Mouse (Mus musculus) liver, embryonic 11.5 days (tissue): ENCODE data around the gene Kcnj9. TPM values are rescaled to one million over a fixed set of nuclear protein-coding genes. Genes with fewer than 3 reads are reported as not detected.
A peak's percentile ranks its signal among the peaks of the same experiment; 100 is the strongest.

Experiments
- ATAC-seq: fragments of 200-750 bp; cut with Nextera tagmentation; replicated peaks from 2 replicates; pipeline ENCODE4 v1.8.0; 2017; ENCODE audit warnings: moderate number of reproducible peaks, mild to moderate bottlenecking, moderate TSS enrichment, moderate library complexity; ENCODE audit not compliant: low FRiP score
- DNase-seq: peaks from one replicate; pipeline ENCODE4 v3.0.0-alpha.2; 2017; ENCODE audit warnings: low spot score
- H3K27ac ChIP-seq: fragments of 300-500 bp; sonication (generic); 2 replicates; pipeline ENCODE4 v1.5.1; 2014; ENCODE audit warnings: mild to moderate bottlenecking, low read depth, low read length, control low read depth
- H3K27me3 ChIP-seq: fragments of 300-500 bp; sonication (generic); replicated peaks from 2 replicates; pipeline ENCODE4 v1.6.1; 2014; ENCODE audit warnings: low read length, mixed read lengths; ENCODE audit not compliant: control insufficient read depth, insufficient read depth
- H3K36me3 ChIP-seq: fragments of 300-500 bp; sonication (generic); 2 replicates; pipeline ENCODE4 v1.6.1; 2014; ENCODE audit warnings: mild to moderate bottlenecking, low read length, moderate library complexity, mixed read lengths; ENCODE audit not compliant: control insufficient read depth, insufficient read depth
- H3K4me1 ChIP-seq: fragments of 300-500 bp; sonication (generic); replicated peaks from 2 replicates; pipeline ENCODE4 v1.6.1; 2014; ENCODE audit warnings: low read length, mixed read lengths; ENCODE audit not compliant: control insufficient read depth, insufficient read depth
- H3K4me2 ChIP-seq: fragments of 300-500 bp; sonication (generic); 2 replicates; pipeline ENCODE4 v1.6.1; 2014; ENCODE audit warnings: mild to moderate bottlenecking, control low read depth, moderate library complexity
- H3K4me3 ChIP-seq: fragments of 300-500 bp; sonication (generic); 2 replicates; pipeline ENCODE4 v1.5.1; 2014; ENCODE audit warnings: low read depth, low read length, control low read depth
- H3K9ac ChIP-seq: fragments of 300-500 bp; sonication (generic); 2 replicates; pipeline ENCODE4 v1.6.1; 2014; ENCODE audit warnings: low read depth, low read length, control low read depth
- H3K9me3 ChIP-seq: fragments of 300-500 bp; sonication (generic); 2 replicates; pipeline ENCODE4 v1.6.1; 2016; ENCODE audit warnings: low read length, inconsistent platforms, mixed read lengths; ENCODE audit not compliant: control insufficient read depth
- WGBS: fragments of 180-500 bp; shearing (Covaris S2); extraction: QIAGEN DNeasy Blood & Tissue Kit; methylation state at CpG from one replicate; pipeline ENCODE4 v1.1.7; 2014; 5-methylcytosine and 5-hydroxymethylcytosine counted together
- polyA plus RNA-seq: library from polyadenylated mRNA; unstranded; fragments of >200 nt; fragmentation: Nextera tagmentation; extraction: Ambion mirVana; gene quantifications from 2 replicates; pipeline ENCODE4 v1.2.1, GENCODE M21; 2014

Gene Kcnj9
- polyA plus RNA-seq: 0.39 and 0.51 TPM in 2 replicates

GRCm38 (mm10) chr1:172329131-172329530 lies at the start of gene Kcnj9:
Kcnj9 (minus strand) TSS chr1:172329318.
- no peak for DNase-seq

DNA sequence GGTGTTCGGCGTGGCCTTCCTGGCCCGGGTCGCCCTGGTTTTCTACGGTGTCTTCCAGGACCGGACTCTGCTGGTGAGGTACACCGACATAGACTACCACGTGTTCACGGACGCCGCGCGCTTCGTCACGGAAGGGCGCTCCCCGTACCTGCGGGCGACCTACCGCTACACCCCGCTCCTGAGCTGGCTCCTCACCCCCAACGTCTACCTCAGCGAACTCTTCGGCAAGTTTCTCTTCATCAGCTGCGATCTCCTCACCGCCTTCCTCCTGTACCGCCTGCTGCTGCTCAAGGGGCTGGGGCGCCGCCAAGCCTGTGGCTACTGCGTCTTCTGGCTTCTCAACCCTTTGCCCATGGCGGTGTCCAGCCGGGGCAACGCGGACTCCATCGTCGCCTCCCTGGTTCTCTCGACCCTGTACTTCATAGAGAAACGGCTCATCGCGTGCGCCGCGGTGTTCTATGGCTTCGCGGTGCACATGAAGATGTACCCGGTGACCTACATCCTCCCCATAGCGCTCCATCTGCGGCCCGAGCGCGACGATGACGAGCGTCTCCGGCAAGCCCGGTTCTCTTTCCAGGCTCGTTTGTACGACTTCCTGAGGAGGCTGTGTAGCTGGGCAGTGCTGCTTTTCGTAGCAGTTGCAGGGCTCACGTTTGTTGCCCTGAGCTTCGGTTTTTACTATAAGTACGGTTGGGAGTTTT lies 47.8 kb upstream of the Kcnj9 start:
- Histone ChIP-seq H3K4me2 (peak overlapping the region; percentile 89), H3K36me3 (peaks cover 13% of the 10 kb centered on the region), H3K4me1 (peaks cover 8% of the 10 kb centered on the region), H3K4me3 (peak overlapping the region; percentile 97), H3K9me3 (no peaks in the 10 kb centered on the region), H3K27ac (peak overlapping the region; percentile 60), H3K27me3 (no peaks in the 10 kb centered on the region), H3K9ac (peak overlapping the region; percentile 84)
- 2% methylated on average over 62 of the region's 62 CpGs for WGBS
- DNase-seq (no peak), ATAC-seq (peak; percentile 58)

More at GRCm38 (mm10) chr1:172329131-172329530, at the start of gene Kcnj9:
- Histone ChIP-seq H3K4me1 (no peaks in the 10 kb centered on the region), H3K4me2 (no peak within 1 kb of the TSS), H3K4me3 (no peak within 1 kb of the TSS), H3K9me3 (no peaks in the 10 kb centered on the region), H3K9ac (no peak within 1 kb of the TSS), H3K36me3 (no peaks in the 10 kb centered on the region), H3K27me3 (peaks cover 76% of the 10 kb centered on the region), H3K27ac (no peak within 1 kb of the TSS)
- ATAC-seq: no peak
- 38% methylated on average over 9 of the region's 9 CpGs for WGBS

DNA sequence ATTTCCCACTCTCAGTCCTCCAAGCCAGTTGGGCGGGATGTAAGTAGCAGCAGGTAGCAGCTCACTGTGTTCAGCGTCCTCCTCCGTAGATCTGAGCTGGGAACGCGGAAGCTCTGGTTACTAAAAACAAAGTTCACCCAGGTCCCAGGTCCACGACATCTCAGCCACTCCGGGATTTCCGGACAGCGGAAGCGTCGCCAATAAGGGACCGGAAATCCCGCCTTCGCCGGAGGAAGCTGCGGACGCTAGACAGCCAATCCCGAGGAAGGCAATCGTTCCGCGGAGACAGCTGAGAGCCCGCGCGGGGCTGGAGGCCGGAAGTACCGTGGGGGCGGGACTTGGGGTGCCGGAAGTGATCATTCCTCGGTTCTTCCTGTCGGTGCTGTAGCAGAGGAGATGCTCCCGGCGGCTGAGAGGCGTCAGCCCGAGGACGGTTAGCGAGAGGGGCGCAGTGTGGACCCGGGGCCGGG lies 47.1 kb upstream of the Kcnj9 start, which contains the start of gene Pigm:
Pigm (plus strand) TSS at position 349 of the 470 bp plus-strand sequence.
- peak; percentile 97 for ATAC-seq
- H3K4me3 ChIP-seq: peak within 1 kb of the TSS; percentile 97
- peak; percentile 94 for DNase-seq
- H3K9me3 ChIP-seq: no peaks in the 10 kb centered on the region
- peak within 1 kb of the TSS; percentile 70 for H3K27ac ChIP-seq
- H3K9ac ChIP-seq: peak within 1 kb of the TSS; percentile 84
- WGBS: under 1% methylated on average over 38 of the region's 39 CpGs
- H3K27me3 ChIP-seq: no peaks in the 10 kb centered on the region
- H3K4me1 ChIP-seq: peaks cover 8% of the 10 kb centered on the region
- H3K4me2 ChIP-seq: peak within 1 kb of the TSS; percentile 89
- H3K36me3 ChIP-seq: peaks cover 10% of the 10 kb centered on the region

- Histone ChIP-seq H3K9ac (no peak overlapping the region), H3K27ac (no peak overlapping the region), H3K4me3 (peak overlapping the region; percentile 8), H3K27me3 (no peaks in the 10 kb centered on the region; the same call in 1 of the 2 replicates), H3K9me3 (no peaks in the 10 kb centered on the region), H3K4me2 (peak overlapping the region; percentile 46), H3K36me3 (no peaks in the 10 kb centered on the region), H3K4me1 (no peaks in the 10 kb centered on the region; the same call in 1 of the 2 replicates)
- 24% methylated on average over 23 of the region's 23 CpGs for WGBS
- ATAC-seq (peak; percentile 56), DNase-seq (peak; percentile 65)
These were observed 39.8 kb upstream of the Kcnj9 start for GRCm38 (mm10) chr1:172368768-172369418.

- no peaks in the 10 kb centered on the region for H3K36me3 ChIP-seq
- H3K4me3 ChIP-seq: peak overlapping the region; percentile 27; the same call in 1 of the 2 replicates
- 7% methylated on average over 6 of the region's 6 CpGs for WGBS
- H3K4me2 ChIP-seq: peak overlapping the region; percentile 54
- H3K27ac ChIP-seq: no peak overlapping the region
- H3K27me3 ChIP-seq: no peaks in the 10 kb centered on the region; the same call in 1 of the 2 replicates
- DNase-seq (no peak), ATAC-seq (peak; percentile 68)
- no peak overlapping the region for H3K9ac ChIP-seq
- H3K9me3 ChIP-seq: no peaks in the 10 kb centered on the region
- H3K4me1 ChIP-seq: no peaks in the 10 kb centered on the region; the same call in 1 of the 2 replicates
These were observed 35.6 kb upstream of the Kcnj9 start for GRCm38 (mm10) chr1:172364684-172365083.

- WGBS: 74% methylated on average over 10 of the region's 10 CpGs
- no peak overlapping the region for H3K9ac ChIP-seq
These were observed 29.2 kb upstream of the Kcnj9 start for GRCm38 (mm10) chr1:172358341-172358740.

GRCm38 (mm10) chr1:172357550-172357949 lies 28.4 kb upstream of the Kcnj9 start:
- no peaks in the 10 kb centered on the region for H3K36me3 ChIP-seq
- no peak overlapping the region for H3K4me3 ChIP-seq
- 0% methylated on average over 1 of the region's 1 CpGs for WGBS
- no peaks in the 10 kb centered on the region; the same call in 1 of the 2 replicates for H3K27me3 ChIP-seq
- no peaks in the 10 kb centered on the region for H3K9me3 ChIP-seq
- DNase-seq (no peak), ATAC-seq (no peak)
- H3K4me2 ChIP-seq: no peak overlapping the region
- H3K27ac ChIP-seq: no peak overlapping the region
- no peak overlapping the region for H3K9ac ChIP-seq
- H3K4me1 ChIP-seq: no peaks in the 10 kb centered on the region

More at GRCm38 (mm10) chr1:172358341-172358740, 29.2 kb upstream of the Kcnj9 start:
- ATAC-seq: no peak
- no peak overlapping the region for H3K27ac ChIP-seq
- H3K4me2 ChIP-seq: no peak overlapping the region
- no peaks in the 10 kb centered on the region; the same call in 1 of the 2 replicates for H3K27me3 ChIP-seq
- no peaks in the 10 kb centered on the region for H3K36me3 ChIP-seq
- no peak overlapping the region for H3K4me3 ChIP-seq
- H3K9me3 ChIP-seq: no peaks in the 10 kb centered on the region
- no peak for DNase-seq
- H3K4me1 ChIP-seq: no peaks in the 10 kb centered on the region

DNA sequence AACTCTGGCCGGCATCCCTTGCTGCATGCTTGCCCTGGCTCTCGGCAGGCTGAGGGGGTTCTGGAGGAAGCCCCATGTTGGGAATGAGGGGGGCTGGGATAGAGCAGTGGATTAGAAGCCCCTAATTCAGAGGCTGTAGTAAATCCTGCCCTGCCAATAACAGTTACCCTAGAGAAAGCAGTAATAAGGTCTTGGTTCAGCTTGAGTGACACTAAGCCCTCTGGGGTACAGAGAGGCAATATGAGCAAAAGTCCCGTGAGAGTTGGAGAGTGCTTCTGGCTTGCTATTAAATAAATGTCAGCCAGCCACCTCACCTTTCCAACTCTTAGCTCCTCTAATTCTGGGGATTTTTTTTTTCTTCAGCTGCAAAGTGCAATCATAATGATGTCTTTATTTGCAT lies 26.2 kb upstream of the Kcnj9 start:
- Histone ChIP-seq H3K9me3 (no peaks in the 10 kb centered on the region), H3K27me3 (peaks cover 16% of the 10 kb centered on the region), H3K9ac (no peak overlapping the region), H3K4me3 (no peak overlapping the region), H3K4me1 (no peaks in the 10 kb centered on the region), H3K27ac (no peak overlapping the region), H3K4me2 (no peak overlapping the region), H3K36me3 (no peaks in the 10 kb centered on the region)
- ATAC-seq: no peak
- no peak for DNase-seq
- 57% methylated on average over 3 of the region's 3 CpGs for WGBS
